Mouse (Mus musculus) hindbrain, postnatal 0 days (tissue): ENCODE measurements around the gene Il25. TPM values are rescaled to one million over a fixed set of nuclear protein-coding genes. Genes with fewer than 3 reads are reported as not detected.

ENCODE experiments used
- ATAC-seq: fragments of 200-750 bp; cut with Nextera tagmentation; 2 replicates; pipeline ENCODE4 v1.8.0; 2017; ENCODE audit warnings: mild to moderate bottlenecking, moderate TSS enrichment, moderate library complexity
- DNase-seq: peaks from one replicate; pipeline ENCODE4 v3.0.0-alpha.2; 2015; ENCODE audit warnings: low spot score
- H3K27ac ChIP-seq: fragments of 300-500 bp; sonication (generic); 2 replicates; pipeline ENCODE4 v1.5.1; 2014; ENCODE audit warnings: mild to moderate bottlenecking
- H3K27me3 ChIP-seq: fragments of 300-500 bp; sonication (generic); 2 replicates; pipeline ENCODE4 v1.6.1; 2014; ENCODE audit warnings: low read length, mixed read lengths; ENCODE audit not compliant: insufficient read depth
- H3K36me3 ChIP-seq: fragments of 300-500 bp; sonication (generic); 2 replicates; pipeline ENCODE4 v1.6.1; 2014; ENCODE audit warnings: low read length, mixed read lengths; ENCODE audit not compliant: insufficient read depth
- H3K4me1 ChIP-seq: fragments of 300-500 bp; sonication (generic); 2 replicates; pipeline ENCODE4 v1.6.1; 2014; ENCODE audit warnings: antibody characterized with exemption, low read length, mixed read lengths; ENCODE audit not compliant: insufficient read depth
- H3K4me2 ChIP-seq: fragments of 300-500 bp; sonication (generic); 2 replicates; pipeline ENCODE4 v1.6.1; 2014; ENCODE audit warnings: low read depth, mild to moderate bottlenecking, low read length, moderate library complexity, mixed read lengths
- H3K4me3 ChIP-seq: fragments of 300-500 bp; sonication (generic); 2 replicates; pipeline ENCODE4 v1.5.1; 2014; ENCODE audit warnings: low read length
- H3K9ac ChIP-seq: fragments of 300-500 bp; sonication (generic); replicated peaks from 2 replicates; pipeline ENCODE4 v1.6.1; 2014; ENCODE audit warnings: mild to moderate bottlenecking, low read length, moderate library complexity, mixed read lengths
- H3K9me3 ChIP-seq: fragments of 300-500 bp; sonication (generic); 2 replicates; pipeline ENCODE4 v1.6.1; 2016; ENCODE audit warnings: low read length, mixed read lengths
- CTCF ChIP-seq: IDR thresholded peaks from 2 replicates; pipeline ENCODE4 v1.5.1; 2016; ENCODE audit warnings: antibody characterized with exemption, control low read depth, low read depth
- WGBS: fragments of 180-500 bp; shearing (Covaris S2); extraction: QIAGEN DNeasy Blood & Tissue Kit; methylation state at CpG from one replicate; pipeline ENCODE4 v1.1.7; 2014; 5-methylcytosine and 5-hydroxymethylcytosine counted together
- polyA plus RNA-seq: library from polyadenylated mRNA; unstranded; fragments of >200 nt; fragmentation: Nextera tagmentation; extraction: Ambion mirVana; gene quantifications from 2 replicates; pipeline ENCODE4 v1.2.1, GENCODE M21; 2015
- total RNA-seq: library from RNA; depleted of rRNA; stranded (reverse); fragments of >200 nt; gene quantifications from 2 replicates; pipeline ENCODE4 v1.2.3, GENCODE M21; 2014

Gene Il25
- total and polyA plus RNA-seq, 2 experiments from 2014 or later, result 0.95 TPM; not detected in 1

- no peak for TF ChIP-seq CTCF
- Histone ChIP-seq H3K27ac (peak overlapping the region; percentile 99), H3K4me3 (peak overlapping the region; percentile 96), H3K4me1 (no peaks in the 10 kb centered on the region), H3K9me3 (no peaks in the 10 kb centered on the region), H3K9ac (peak overlapping the region; percentile 100), H3K27me3 (no peaks in the 10 kb centered on the region), H3K36me3 (peaks cover 25% of the 10 kb centered on the region; the same call in 1 of the 2 replicates), H3K4me2 (peak overlapping the region; percentile 78)
- peak; percentile 54 for ATAC-seq
- WGBS, result under 1% methylated on average over 49 of the region's 54 CpGs
- DNase-seq, result peak; percentile 62
These were observed 38.0 kb upstream of the Il25 start for GRCm38 (mm10) chr14:54894296-54895151.

- Histone ChIP-seq H3K4me1 (no peaks in the 10 kb centered on the region), H3K27ac (no peak overlapping the region), H3K9ac (no peak overlapping the region), H3K36me3 (peaks cover 25% of the 10 kb centered on the region; the same call in 1 of the 2 replicates), H3K4me2 (no peak overlapping the region), H3K9me3 (no peaks in the 10 kb centered on the region), H3K27me3 (no peaks in the 10 kb centered on the region), H3K4me3 (no peak overlapping the region)
- ATAC-seq, result no peak
- TF ChIP-seq CTCF, result no peak
- WGBS, result 59% methylated on average over 2 of the region's 2 CpGs
- no peak for DNase-seq
These were observed 35.0 kb upstream of the Il25 start for GRCm38 (mm10) chr14:54897445-54897844.

GRCm38 (mm10) chr14:54900383-54900782 is 32.1 kb upstream of the Il25 start:
- Histone ChIP-seq H3K9me3 (no peaks in the 10 kb centered on the region), H3K4me1 (no peaks in the 10 kb centered on the region), H3K4me3 (no peak overlapping the region), H3K27ac (no peak overlapping the region), H3K4me2 (no peak overlapping the region), H3K27me3 (no peaks in the 10 kb centered on the region), H3K9ac (no peak overlapping the region), H3K36me3 (peaks cover 29% of the 10 kb centered on the region; the same call in 1 of the 2 replicates)
- peak; percentile 93 for DNase-seq
- 0% methylated on average over 3 of the region's 3 CpGs for WGBS
- peak; percentile 87 for TF ChIP-seq CTCF
- peak; percentile 62 for ATAC-seq

- Histone ChIP-seq H3K4me1 (no peaks in the 10 kb centered on the region), H3K27ac (no peak overlapping the region), H3K27me3 (no peaks in the 10 kb centered on the region), H3K4me2 (no peak overlapping the region), H3K9ac (no peak overlapping the region), H3K4me3 (no peak overlapping the region), H3K9me3 (no peaks in the 10 kb centered on the region), H3K36me3 (peaks cover 36% of the 10 kb centered on the region)
- TF ChIP-seq CTCF, result no peak
- WGBS, result 90% methylated on average over 4 of the region's 4 CpGs
- no peak for DNase-seq
- ATAC-seq, result no peak
These were observed 28.9 kb upstream of the Il25 start for GRCm38 (mm10) chr14:54903641-54904040.

- ATAC-seq (no peak), DNase-seq (no peak)
- no peak overlapping the region for H3K4me2 ChIP-seq
- H3K36me3 ChIP-seq, result peaks cover 40% of the 10 kb centered on the region
- no peak for TF ChIP-seq CTCF
- H3K4me1 ChIP-seq, result peaks cover 16% of the 10 kb centered on the region; the same call in 1 of the 2 replicates
- H3K9me3 ChIP-seq, result no peaks in the 10 kb centered on the region
- H3K27ac ChIP-seq, result no peak overlapping the region
- 84% methylated on average over 7 of the region's 7 CpGs for WGBS
- H3K27me3 ChIP-seq, result no peaks in the 10 kb centered on the region
- no peak overlapping the region for H3K9ac ChIP-seq
- no peak overlapping the region for H3K4me3 ChIP-seq
These were observed 23.8 kb upstream of the Il25 start for GRCm38 (mm10) chr14:54908682-54909081.

GRCm38 (mm10) chr14:54912109-54912850 is 20.2 kb upstream of the Il25 start:
- Histone ChIP-seq H3K4me3 (peak overlapping the region; percentile 97), H3K9me3 (no peaks in the 10 kb centered on the region), H3K27me3 (no peaks in the 10 kb centered on the region), H3K4me2 (peak overlapping the region; percentile 93), H3K27ac (peak overlapping the region; percentile 96), H3K9ac (peak overlapping the region; percentile 99), H3K4me1 (peaks cover 17% of the 10 kb centered on the region; the same call in 1 of the 2 replicates), H3K36me3 (peaks cover 20% of the 10 kb centered on the region)
- 3% methylated on average over 57 of the region's 69 CpGs for WGBS
- DNase-seq (peak; percentile 69), ATAC-seq (peak; percentile 74)
- no peak for TF ChIP-seq CTCF
